Mouse (Mus musculus) small intestine, adult 2 months (tissue): Measurements from ENCODE around the gene Ttpal. TPM values are rescaled to one million over a fixed set of nuclear protein-coding genes. Genes with fewer than 3 reads are reported as not detected.
"Not testable (repeated sequence)": the region's sequence is repeated elsewhere in the genome, so short reads cannot be mapped to it uniquely, and the experiment has no call there.

Source experiments
- H3K27ac ChIP-seq: fragments of 200-500 bp; 2 replicates; pipeline ENCODE4 v1.5.1; 2012; ENCODE audit warnings: low read depth, low read length, control low read depth, inconsistent platforms; ENCODE audit not compliant: insufficient read depth
- H3K27me3 ChIP-seq: fragments of 200-500 bp; 2 replicates; pipeline ENCODE4 v1.6.1; 2012; ENCODE audit warnings: mild to moderate bottlenecking, moderate library complexity, low read length, inconsistent platforms; ENCODE audit not compliant: control insufficient read depth, insufficient read depth
- H3K36me3 ChIP-seq: fragments of 200-500 bp; 2 replicates; pipeline ENCODE4 v1.6.1; 2012; ENCODE audit warnings: mild to moderate bottlenecking, low read length, control low read depth, inconsistent platforms; ENCODE audit not compliant: control insufficient read depth, insufficient read depth
- H3K4me1 ChIP-seq: fragments of 200-500 bp; 2 replicates; pipeline ENCODE4 v1.6.1; 2012; ENCODE audit warnings: low read length, inconsistent platforms, mixed read lengths; ENCODE audit not compliant: control insufficient read depth, insufficient read depth, insufficient read length
- H3K4me3 ChIP-seq: fragments of 200-500 bp; 2 replicates; pipeline ENCODE4 v1.5.1; 2012; ENCODE audit warnings: low read depth, mild to moderate bottlenecking, control low read depth, inconsistent platforms, low read length, moderate library complexity
- CTCF ChIP-seq: fragments of 200-500 bp; IDR thresholded peaks from 2 replicates; pipeline ENCODE4 v1.5.1; 2012; ENCODE audit warnings: low read depth, mild to moderate bottlenecking, control low read depth, inconsistent platforms, low read length, moderate library complexity, mixed read lengths; ENCODE audit not compliant: insufficient replicate concordance, insufficient read length; ENCODE audit errors: extremely low read depth
- POLR2A ChIP-seq: fragments of 200-500 bp; IDR thresholded peaks from 2 replicates; pipeline ENCODE4 v1.6.1; 2012; ENCODE audit warnings: low read depth, mild to moderate bottlenecking, control low read depth, inconsistent platforms, low read length, moderate library complexity
- WGBS: fragments of 180-500 bp; shearing (Covaris S2); methylation state at CpG from one replicate; pipeline ENCODE4 v1.1.7; 2018; 5-methylcytosine and 5-hydroxymethylcytosine counted together
- polyA plus RNA-seq: library from polyadenylated mRNA; depleted of rRNA; stranded (reverse); fragments of >200 nt; gene quantifications from 2 replicates; pipeline ENCODE4 v1.2.3, GENCODE M21; 2012

The Ttpal gene
- polyA plus RNA-seq, 1 experiment, result 16.0 TPM

DNA sequence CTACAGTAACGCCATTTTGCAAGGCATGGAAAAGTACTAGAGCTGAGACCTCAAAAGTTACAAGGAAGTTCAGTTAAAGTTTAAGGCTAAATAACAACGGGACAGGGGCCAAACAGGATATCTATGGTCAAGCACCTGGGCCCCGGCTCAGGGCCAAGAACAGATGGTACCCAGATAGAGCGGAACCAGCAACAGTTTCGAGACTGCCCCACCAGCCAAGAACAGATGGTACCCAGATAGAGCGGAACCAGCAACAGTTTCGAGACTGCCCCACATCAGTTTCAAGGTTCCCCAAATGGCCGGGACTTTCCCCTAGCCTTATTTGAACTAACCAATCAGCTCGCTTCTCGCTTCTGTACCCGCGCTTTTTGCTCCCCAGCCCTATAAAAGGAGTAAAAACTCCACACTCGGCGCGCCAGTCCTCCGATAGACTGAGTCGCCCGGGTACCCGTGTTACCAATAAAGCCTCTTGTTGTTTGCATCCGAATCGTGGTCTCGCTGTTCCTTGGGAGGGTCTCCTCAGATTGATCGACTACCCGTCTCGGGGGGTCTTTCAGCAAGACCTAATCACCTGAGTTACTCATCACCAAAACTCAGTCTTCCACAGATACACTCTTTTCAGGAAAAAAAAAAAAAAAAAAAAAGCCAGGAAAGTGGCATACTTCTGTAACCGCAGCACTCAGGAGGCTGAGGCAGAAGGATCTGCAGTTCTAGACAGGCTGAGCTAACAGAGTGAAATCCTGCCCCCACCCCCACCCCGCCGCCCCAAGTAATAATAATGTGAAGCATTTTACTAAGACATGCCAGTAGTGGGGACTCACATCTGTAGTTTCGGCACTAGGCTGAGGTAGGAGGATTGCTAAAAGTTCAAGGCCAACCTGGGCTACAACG lies 40.8 kb downstream of the Ttpal start:
- WGBS, result 16% methylated on average over 30 of the region's 30 CpGs
- Histone ChIP-seq H3K27ac (peak overlapping the region; percentile 100), H3K27me3 (no peaks in the 10 kb centered on the region), H3K36me3 (peaks cover 30% of the 10 kb centered on the region), H3K4me3 (peak overlapping the region; percentile 64), H3K4me1 (peaks cover 14% of the 10 kb centered on the region; the same call in 1 of the 2 replicates)
- TF ChIP-seq POLR2A, result peak; percentile 93
- no peak for TF ChIP-seq CTCF

DNA sequence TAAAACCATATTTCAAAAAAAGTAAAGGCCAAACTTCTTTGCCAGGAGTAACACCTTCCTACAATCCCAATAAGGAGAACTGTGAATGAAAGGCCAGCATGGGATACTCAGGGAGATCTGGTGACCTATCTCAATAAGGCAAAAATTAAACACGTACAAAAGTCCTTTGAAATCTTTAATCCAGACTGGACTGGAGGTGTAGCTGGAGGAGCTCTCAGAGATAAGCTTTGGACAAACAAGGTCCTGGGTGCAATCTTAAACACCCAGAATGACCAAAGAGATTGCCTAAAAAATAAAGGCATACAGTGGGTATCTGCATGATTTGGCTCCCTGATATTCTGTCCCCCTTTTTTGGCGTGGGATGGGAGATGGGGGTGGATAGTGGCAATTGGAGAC lies 41.5 kb downstream of the Ttpal start:
- WGBS, result 6% methylated on average over 2 of the region's 2 CpGs
- H3K36me3 ChIP-seq, result peaks cover 26% of the 10 kb centered on the region
- H3K4me3 ChIP-seq, result peak overlapping the region; percentile 64; the same call in 1 of the 2 replicates
- TF ChIP-seq POLR2A, result no peak
- no peak for TF ChIP-seq CTCF
- H3K27me3 ChIP-seq, result no peaks in the 10 kb centered on the region
- peak overlapping the region; percentile 100 for H3K27ac ChIP-seq
- H3K4me1 ChIP-seq, result peaks cover 15% of the 10 kb centered on the region; the same call in 1 of the 2 replicates

DNA sequence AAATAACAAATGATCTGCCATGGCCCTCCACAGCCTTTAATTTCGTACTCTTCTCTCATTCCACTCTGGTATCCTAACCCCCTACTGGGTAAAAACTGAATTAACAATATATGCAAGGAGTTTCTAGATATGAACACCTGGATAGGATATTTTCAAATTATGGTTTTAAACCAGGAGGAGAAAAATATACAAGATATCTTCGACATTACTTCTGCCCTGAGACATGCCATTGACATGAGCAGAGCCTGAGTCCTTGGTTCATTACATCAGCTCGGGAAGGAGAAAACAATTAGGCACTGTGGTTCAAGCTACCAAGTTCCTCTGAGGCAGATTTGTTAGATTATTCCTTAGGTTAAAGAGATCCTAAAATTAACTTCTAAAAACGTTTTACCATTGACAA lies 41.9 kb downstream of the Ttpal start:
- peak overlapping the region; percentile 93 for H3K4me3 ChIP-seq
- peak overlapping the region; percentile 100 for H3K27ac ChIP-seq
- WGBS, result 0% methylated on average over 4 of the region's 4 CpGs
- TF ChIP-seq CTCF (no peak), POLR2A (no peak)
- H3K4me1 ChIP-seq, result peaks cover 16% of the 10 kb centered on the region; the same call in 1 of the 2 replicates
- H3K36me3 ChIP-seq, result peaks cover 23% of the 10 kb centered on the region
- no peaks in the 10 kb centered on the region for H3K27me3 ChIP-seq

DNA sequence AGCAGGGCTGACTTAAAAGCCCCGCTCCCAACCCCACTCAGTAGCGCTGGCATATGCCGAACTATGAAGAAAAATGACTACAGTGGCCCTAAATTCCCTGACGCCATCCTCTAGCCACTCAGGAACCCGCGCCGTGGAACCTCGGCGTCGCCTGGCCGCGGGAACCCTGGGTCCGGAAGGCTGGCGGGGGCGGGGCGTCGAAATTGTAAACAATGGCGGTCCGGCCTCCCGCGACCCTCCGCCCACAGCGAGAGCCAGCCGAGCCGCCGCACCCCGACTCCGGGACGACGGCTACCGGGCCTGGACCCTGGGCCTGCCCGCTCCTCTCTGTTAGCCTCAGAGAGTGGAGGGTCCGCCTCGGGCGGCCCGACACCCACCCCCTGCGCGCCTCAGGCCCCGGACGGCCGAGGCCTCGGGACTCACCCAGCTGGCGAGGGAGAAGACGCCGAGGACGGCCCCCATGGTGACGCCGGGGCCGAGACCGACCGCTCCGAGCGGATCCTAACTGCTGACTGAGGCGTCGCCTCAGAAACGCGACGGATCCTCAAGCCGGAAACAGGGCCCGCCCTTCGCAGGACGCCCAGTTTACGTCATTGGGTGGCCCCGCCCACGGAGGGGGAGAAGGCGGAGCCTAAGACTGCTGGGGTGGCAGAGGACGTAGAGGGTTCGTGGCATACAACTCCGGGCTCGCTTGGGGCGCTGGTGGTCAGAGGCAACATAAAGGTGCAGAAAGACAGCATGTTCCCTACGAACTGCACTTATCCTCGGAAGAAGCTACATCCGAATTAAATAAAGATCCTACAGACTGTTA lies 42.7 kb downstream of the Ttpal start, which contains the start of gene Serinc3:
TSS of gene Serinc3 (minus strand) at position 557 of the 811 bp plus-strand sequence.
- H3K4me3 ChIP-seq, result peak within 1 kb of the TSS; percentile 93
- H3K27ac ChIP-seq, result peak within 1 kb of the TSS; percentile 100
- H3K4me1 ChIP-seq, result peaks cover 15% of the 10 kb centered on the region; the same call in 1 of the 2 replicates
- WGBS, result under 1% methylated on average over 74 of the region's 74 CpGs
- H3K27me3 ChIP-seq, result no peaks in the 10 kb centered on the region
- H3K36me3 ChIP-seq, result peaks cover 22% of the 10 kb centered on the region
- TF ChIP-seq POLR2A, result peak; percentile 99
- TF ChIP-seq CTCF, result peak; percentile 51; the same call in 1 of the 2 replicates

DNA sequence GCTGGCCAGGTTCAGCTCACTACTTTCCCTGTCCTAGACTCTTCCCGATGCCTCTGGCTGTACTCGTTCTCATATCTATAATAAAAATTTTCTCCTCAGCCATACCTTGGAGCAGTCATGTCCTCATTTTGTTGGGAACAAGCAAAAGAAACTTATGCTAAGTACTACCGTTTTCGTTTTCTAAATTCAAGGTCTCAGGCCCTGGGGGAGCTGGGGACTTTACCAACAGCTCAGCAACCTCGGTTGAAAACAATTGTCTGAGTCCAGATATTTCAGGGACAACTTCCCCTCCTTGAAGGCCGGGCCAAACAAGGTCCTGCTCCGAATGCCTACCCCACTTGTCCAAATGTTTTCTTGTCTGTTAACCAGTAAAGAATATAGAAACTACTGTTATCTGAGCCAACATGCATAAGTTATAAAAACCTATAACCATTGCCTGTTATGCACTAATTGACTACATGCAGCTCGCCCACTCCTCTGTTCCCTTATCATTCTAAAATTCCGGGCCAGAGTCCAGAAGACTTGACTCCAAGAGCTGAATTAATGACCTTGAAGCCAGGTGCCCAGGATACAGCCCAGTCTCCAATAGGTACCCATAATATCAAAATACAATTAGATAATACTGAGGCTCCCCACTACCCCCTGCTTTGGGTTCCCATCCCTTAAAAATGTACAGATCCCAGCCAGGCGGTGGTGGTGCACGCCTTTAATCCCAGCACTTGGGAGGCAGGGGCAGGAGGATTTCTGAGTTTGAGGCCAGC lies 43.8 kb downstream of the Ttpal start:
- no peaks in the 10 kb centered on the region for H3K27me3 ChIP-seq
- peak overlapping the region; percentile 54; the same call in 1 of the 2 replicates for H3K27ac ChIP-seq
- peaks cover 13% of the 10 kb centered on the region; the same call in 1 of the 2 replicates for H3K4me1 ChIP-seq
- 36% methylated on average over 11 of the region's 11 CpGs for WGBS
- TF ChIP-seq POLR2A, result no peak
- no peak for TF ChIP-seq CTCF
- H3K36me3 ChIP-seq, result peaks cover 19% of the 10 kb centered on the region
- no peak overlapping the region for H3K4me3 ChIP-seq

DNA sequence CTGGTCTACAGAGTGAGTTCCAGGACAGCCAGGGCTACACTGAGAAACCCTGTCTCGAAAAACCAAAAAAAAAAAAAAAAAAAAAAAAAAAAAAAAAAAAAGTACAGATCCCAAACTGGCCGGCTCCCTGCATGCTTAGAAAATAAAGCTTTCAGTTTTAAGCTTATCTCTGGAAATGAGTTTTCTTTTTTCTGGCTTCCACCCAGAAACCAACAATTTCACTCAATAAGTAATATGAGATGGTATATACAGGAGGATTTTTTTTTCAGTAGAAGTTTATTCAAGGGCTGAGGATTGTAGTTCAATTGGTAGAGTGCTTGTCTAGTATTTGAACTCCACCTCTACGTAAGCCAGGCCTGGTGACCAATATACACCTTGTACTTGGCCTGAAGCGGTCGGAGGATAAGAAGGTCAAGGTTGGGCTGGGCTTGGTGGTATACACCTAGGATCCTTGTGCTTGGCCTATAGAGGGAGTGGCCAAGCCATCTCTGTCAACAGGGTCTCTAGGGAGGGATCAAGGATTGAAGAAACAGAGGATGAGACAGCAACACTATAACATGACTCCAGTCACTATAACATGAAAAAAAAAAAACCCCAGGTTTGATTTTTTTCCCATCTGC lies 44.5 kb downstream of the Ttpal start:
- Histone ChIP-seq H3K4me3 (no peak overlapping the region), H3K36me3 (peaks cover 13% of the 10 kb centered on the region), H3K27ac (no peak overlapping the region), H3K4me1 (peaks cover 12% of the 10 kb centered on the region; the same call in 1 of the 2 replicates), H3K27me3 (no peaks in the 10 kb centered on the region)
- TF ChIP-seq CTCF (no peak), POLR2A (no peak)
- WGBS, result 72% methylated on average over 5 of the region's 5 CpGs

DNA sequence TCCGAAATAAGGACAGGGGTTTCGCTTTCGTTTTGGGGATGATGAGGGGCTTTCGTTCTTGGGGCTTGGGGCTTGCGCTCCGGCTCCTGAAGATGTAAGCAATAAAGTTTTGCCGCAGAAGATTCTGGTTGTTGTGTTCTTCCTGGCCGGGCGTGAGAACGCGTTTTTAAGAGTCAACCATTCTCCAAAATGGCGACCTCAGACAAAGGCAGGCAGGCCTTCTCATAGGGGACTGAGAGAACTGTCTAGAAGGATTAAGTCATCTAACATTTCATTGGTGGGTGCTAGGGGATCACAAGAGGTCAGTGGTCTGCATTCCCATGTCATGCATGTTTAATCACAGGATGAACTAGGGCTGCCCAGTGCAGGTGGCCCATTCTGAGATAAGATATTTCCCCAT lies 53.6 kb downstream of the Ttpal start:
- H3K4me3 ChIP-seq, H3K27me3 ChIP-seq, H3K27ac ChIP-seq, H3K36me3 ChIP-seq: not testable (repeated sequence)
- WGBS, result 97% methylated on average over 9 of the region's 12 CpGs
- H3K4me1 ChIP-seq, result peaks cover 12% of the 10 kb centered on the region
